Mouse (Mus musculus) bone marrow, adult 2 months (tissue): ENCODE measurements around the gene Itga8.

Source experiments
- CTCF ChIP-seq: fragments of 200-500 bp; IDR thresholded peaks from 2 replicates; pipeline ENCODE4 v1.5.1; 2011; ENCODE audit warnings: low read length, control low read depth; ENCODE audit not compliant: control insufficient read depth, insufficient read depth
- POLR2A ChIP-seq: fragments of 200-500 bp; IDR thresholded peaks from 2 replicates; pipeline ENCODE4 v1.6.1; 2011; ENCODE audit warnings: low read depth, mild to moderate bottlenecking, control low read depth, low read length, borderline replicate concordance; ENCODE audit not compliant: control insufficient read depth

DNA sequence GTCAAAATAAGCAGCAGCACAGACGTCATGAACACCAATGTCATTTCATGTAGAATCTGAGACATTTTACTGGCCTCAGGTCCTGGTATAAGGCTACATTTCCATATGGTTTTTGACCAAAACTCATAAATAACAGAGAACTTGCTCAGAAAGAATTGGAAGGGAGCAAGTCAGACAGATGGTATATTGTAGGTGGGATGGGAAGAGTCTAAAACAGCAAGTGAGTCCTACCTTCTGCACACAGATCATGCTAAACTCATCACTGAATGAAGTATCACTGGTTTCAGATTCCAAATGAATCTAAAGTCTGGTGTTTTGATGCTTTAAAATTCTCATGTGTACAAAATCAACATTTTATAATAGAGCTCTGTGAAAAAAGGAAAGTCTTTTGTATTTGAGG is 198.5 kb downstream of the Itga8 start:
- TF ChIP-seq CTCF (no peak), POLR2A (no peak)
